Mouse (Mus musculus): ENCODE measurements at regions not wholly inside any gene's neighbourhood (a gene's known extent, or its start where the extent isn't known, plus 50 kb on each side); places are given as distances from the start of the nearest gene placed in this dataset.
"Not testable (repeated sequence)": the region's sequence is repeated elsewhere in the genome, so short reads cannot be mapped to it uniquely, and the experiment has no call there.

GRCm38 (mm10) chr13:99128979-99129378, 55.6 kb upstream of the Zfp366 start:
- no peak for DNase-seq (ENCODE audit: low read depth, low spot score)

- no peak for DNase-seq (ENCODE audit: low read depth, low spot score)
These were observed 56.3 kb upstream of the Zfp366 start for GRCm38 (mm10) chr13:99128284-99128691.

DNA sequence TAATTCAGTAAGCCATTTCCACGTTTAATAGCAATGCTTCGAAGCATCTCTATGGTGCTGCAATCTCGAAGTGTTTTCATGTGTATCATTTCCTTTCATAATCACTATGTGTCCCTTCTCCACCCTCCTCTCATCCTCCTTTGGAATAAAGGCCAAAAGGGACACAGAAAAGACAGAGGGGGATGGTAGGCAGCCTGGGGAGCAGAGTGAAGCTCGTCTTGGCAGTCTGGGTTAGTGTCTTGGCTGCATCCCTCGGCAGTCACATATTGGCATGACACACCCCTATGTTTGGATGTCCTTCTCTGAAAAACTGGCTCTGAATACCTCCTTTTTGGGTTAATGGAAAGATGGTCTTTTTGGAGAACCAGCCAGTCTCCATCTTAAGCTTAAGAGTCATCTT, 56.9 kb upstream of the Zfp366 start:
- DNase-seq (ENCODE audit: low read depth, low spot score), result no peak

- not testable (repeated sequence) for DNase-seq (ENCODE audit: low read depth, low spot score)
These were observed 57.7 kb upstream of the Zfp366 start for GRCm38 (mm10) chr13:99126971-99127370.

- DNase-seq (ENCODE audit: low read depth, low spot score), result no peak
These were observed 58.1 kb upstream of the Zfp366 start for GRCm38 (mm10) chr13:99126538-99126937.

- peak; percentile 61 for DNase-seq (ENCODE audit: low read depth, low spot score)
These were observed 58.7 kb upstream of the Zfp366 start for GRCm38 (mm10) chr13:99125946-99126345.

DNA sequence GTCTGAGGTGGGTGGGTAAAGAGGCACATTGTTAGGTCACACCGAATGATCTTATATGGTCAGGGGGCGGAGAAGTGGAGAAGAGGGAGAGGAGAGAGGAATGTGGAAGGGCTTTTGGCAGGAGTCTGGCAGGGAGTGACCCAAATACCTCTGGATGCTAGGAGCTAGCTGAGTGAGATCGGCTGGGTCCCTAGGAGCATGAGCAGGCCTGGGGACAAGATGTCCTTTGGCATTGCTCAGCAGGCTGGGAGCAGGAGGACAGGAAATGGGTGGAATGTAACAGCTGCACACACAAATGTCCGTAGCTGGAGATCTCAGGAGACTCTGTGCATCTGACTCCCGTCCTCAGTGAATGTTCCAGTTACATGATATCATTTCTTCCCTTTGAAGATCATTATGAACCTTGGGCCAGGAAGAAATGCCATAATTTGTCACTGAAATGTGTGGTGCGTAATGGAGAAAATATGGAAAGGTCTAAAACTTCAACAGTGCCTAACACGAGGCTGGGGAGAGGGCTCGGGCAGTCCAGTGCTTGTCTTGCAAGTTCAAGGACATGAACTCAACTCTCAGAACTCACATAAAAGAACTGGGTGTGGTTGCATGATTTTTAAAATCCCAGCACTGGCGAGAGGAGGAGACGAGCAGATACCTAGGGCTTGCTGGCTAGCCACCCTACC, 59.6 kb upstream of the Zfp366 start:
- DNase-seq (ENCODE audit: low read depth, low spot score), result no peak

DNA sequence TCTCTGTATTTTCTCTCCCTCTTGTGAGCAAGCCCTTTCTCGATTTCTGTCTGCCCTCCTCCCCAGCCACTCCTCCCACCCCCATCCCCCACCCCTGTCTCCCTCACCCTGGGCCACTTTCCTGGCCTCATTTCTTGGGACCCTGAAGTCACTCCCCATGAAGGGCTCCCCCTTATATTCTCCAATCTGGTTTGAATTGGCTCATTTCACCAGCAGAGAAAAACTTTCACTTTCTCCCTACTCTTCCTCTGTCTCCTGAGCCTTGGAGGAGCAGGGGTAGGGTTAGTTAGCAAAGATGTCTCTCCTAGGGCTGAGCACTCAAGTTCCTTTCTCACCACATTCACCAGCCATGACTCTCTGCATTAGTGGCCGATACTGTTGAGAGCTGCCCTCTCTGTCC, 60.5 kb upstream of the Zfp366 start:
- no peak for DNase-seq (ENCODE audit: low read depth, low spot score)

DNA sequence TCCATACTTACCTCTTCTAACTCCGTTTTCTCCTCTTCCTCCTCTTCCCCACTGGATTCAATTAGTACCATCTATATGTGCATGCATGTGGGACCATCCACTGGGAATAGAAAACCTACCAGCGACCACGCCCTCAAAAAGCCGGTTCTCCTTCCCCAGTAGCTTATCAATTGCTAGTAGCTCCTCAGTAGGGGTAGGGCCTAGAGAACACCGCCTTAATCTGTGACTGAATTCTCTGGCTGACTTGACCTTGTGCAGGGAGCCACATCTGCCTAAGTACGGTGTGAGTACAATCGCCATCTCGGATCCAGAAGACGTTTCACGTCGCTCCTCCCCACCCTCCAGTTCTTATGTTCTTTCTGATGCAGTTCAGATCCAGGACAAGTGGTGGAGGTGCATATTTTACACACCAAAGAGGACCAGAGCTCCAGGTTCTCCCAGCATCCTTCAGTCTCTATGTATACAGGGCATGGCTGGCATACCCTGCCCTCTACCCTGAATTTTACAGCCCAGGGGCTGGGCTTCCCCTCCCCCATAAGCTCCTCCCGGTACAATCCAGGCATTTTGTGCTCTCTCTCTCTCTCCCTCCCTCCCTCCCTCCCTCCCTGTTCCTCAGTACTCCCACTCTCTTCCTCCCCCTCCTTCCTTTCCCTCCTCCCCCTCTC, 61.0 kb upstream of the Zfp366 start:
- no peak for DNase-seq (ENCODE audit: low read depth, low spot score)

GRCm38 (mm10) chr13:99122539-99122938, 62.1 kb upstream of the Zfp366 start:
- DNase-seq (ENCODE audit: low read depth, low spot score), result peak; percentile 23

GRCm38 (mm10) chr13:99121096-99121495, 63.5 kb upstream of the Zfp366 start:
- no peak for DNase-seq (ENCODE audit: low read depth, low spot score)

DNA sequence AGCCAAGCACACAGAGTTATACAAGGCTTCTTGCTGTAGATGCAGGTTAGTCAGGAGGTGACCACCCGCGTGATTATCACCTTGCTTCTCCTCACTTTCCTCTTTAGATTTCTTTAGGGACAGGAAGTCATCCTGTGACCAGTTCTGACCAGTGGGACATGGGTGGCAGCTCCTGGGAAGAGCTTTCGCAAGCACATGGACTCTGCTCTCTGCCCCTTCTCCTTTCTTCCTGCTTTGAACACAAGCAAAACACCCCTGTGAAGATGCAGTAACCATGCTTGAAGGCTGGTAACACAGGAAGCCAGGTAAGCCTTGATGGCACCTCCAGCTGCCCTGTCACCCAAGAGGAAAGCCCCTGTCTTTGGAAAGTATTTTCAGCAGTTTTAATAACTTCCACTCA, 64.7 kb upstream of the Zfp366 start:
- no peak for DNase-seq (ENCODE audit: low read depth, low spot score)

DNA sequence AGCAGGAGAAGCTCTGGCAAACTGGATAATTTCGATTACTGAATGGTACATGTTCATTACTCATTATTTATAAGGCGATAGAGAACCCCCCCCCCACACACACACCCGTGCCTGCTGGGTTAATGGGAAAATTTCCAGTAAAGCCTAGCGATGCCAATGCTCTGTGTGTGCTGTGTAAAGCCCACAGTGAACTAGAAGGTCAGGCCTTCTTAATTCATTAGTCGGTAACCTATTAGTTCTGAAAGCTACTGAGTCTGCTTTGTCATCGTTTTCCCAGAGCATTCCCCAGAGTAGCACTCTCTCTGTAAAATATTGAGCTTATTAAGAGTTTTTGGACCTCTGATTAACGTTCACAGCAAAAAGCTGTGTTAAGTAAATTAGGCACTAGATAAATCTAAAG, 65.7 kb upstream of the Zfp366 start:
- DNase-seq (ENCODE audit: low read depth, low spot score), result no peak

- peak; percentile 46 for DNase-seq (ENCODE audit: low read depth, low spot score)
These were observed 69.1 kb upstream of the Zfp366 start for GRCm38 (mm10) chr13:99115541-99115940.

GRCm38 (mm10) chr13:99114565-99114964, 70.1 kb upstream of the Zfp366 start:
- no peak for DNase-seq (ENCODE audit: low read depth, low spot score)

- no peak for DNase-seq (ENCODE audit: low read depth, low spot score)
These were observed 72.8 kb upstream of the Zfp366 start for GRCm38 (mm10) chr13:99111736-99112386.

GRCm38 (mm10) chr13:99107983-99108382, 76.6 kb upstream of the Zfp366 start:
- no peak for DNase-seq (ENCODE audit: low read depth, low spot score)

- DNase-seq (ENCODE audit: low read depth, low spot score), result no peak
These were observed 82.4 kb upstream of the Zfp366 start for GRCm38 (mm10) chr13:99102089-99102681.

GRCm38 (mm10) chr13:99100430-99101409, 83.9 kb upstream of the Zfp366 start:
- peak; percentile 36 for DNase-seq (ENCODE audit: low read depth, low spot score)

GRCm38 (mm10) chr13:99099794-99100429, 84.7 kb upstream of the Zfp366 start:
- DNase-seq (ENCODE audit: low read depth, low spot score), result peak; percentile 25

GRCm38 (mm10) chr13:99099226-99099625, 85.4 kb upstream of the Zfp366 start:
- DNase-seq (ENCODE audit: low read depth, low spot score), result no peak

Measured in A20 (cell line).